Mouse (Mus musculus): ENCODE data around the gene Plscr2.
"Not testable (repeated sequence)": the region's sequence is repeated elsewhere in the genome, so short reads cannot be mapped to it uniquely, and the experiment has no call there.

Plscr2 gene

GRCm38 (mm10) chr9:92273956-92274762 is 1.2 kb upstream of the Plscr2 start:
- DNase-seq (ENCODE audit: low read depth, low spot score) = no peak

- no peak for DNase-seq (ENCODE audit: low read depth, low spot score)
Observed at GRCm38 (mm10) chr9:92276360-92276759, 958 bp downstream of the Plscr2 start.

GRCm38 (mm10) chr9:92280048-92280447 is 4.6 kb downstream of the Plscr2 start:
- no peak for DNase-seq (ENCODE audit: low read depth, low spot score)

- DNase-seq (ENCODE audit: low read depth, low spot score) = no peak
Observed at GRCm38 (mm10) chr9:92282563-92283171, 7.3 kb downstream of the Plscr2 start.

- DNase-seq (ENCODE audit: low read depth, low spot score) = no peak
Observed at GRCm38 (mm10) chr9:92289675-92290074, 14.3 kb downstream of the Plscr2 start.

- DNase-seq (ENCODE audit: low read depth, low spot score) = no peak
Observed at GRCm38 (mm10) chr9:92292169-92292568, 16.8 kb downstream of the Plscr2 start.

- DNase-seq (ENCODE audit: low read depth, low spot score) = no peak
Observed at GRCm38 (mm10) chr9:92292922-92293321, 17.5 kb downstream of the Plscr2 start.

- DNase-seq (ENCODE audit: low read depth, low spot score) = no peak
Observed at GRCm38 (mm10) chr9:92293560-92294548, 18.5 kb downstream of the Plscr2 start.

- DNase-seq (ENCODE audit: low read depth, low spot score) = no peak
Observed at GRCm38 (mm10) chr9:92298288-92298687, 22.9 kb downstream of the Plscr2 start.

GRCm38 (mm10) chr9:92301213-92301612 is 25.8 kb downstream of the Plscr2 start:
- no peak for DNase-seq (ENCODE audit: low read depth, low spot score)

- DNase-seq (ENCODE audit: low read depth, low spot score) = peak; percentile 4
Observed at GRCm38 (mm10) chr9:92305075-92305474, 29.7 kb downstream of the Plscr2 start.

- DNase-seq (ENCODE audit: low read depth, low spot score) = no peak
Observed at GRCm38 (mm10) chr9:92305620-92306220, 30.3 kb downstream of the Plscr2 start.

GRCm38 (mm10) chr9:92309077-92309476 is 33.7 kb downstream of the Plscr2 start, which contains the start of gene 1700057G04Rik:
Gene 1700057G04Rik (plus strand): TSS chr9:92309377.
- DNase-seq (ENCODE audit: low read depth, low spot score) = no peak

GRCm38 (mm10) chr9:92316791-92317190 is 41.4 kb downstream of the Plscr2 start:
- DNase-seq (ENCODE audit: low read depth, low spot score) = no peak

GRCm38 (mm10) chr9:92325936-92326335 is 50.5 kb downstream of the Plscr2 start:
- not testable (repeated sequence) for DNase-seq (ENCODE audit: low read depth, low spot score)

GRCm38 (mm10) chr9:92326813-92327212 is 51.4 kb downstream of the Plscr2 start:
- DNase-seq (ENCODE audit: low read depth, low spot score) = no peak

GRCm38 (mm10) chr9:92331383-92331782 is 56.0 kb downstream of the Plscr2 start:
- DNase-seq (ENCODE audit: low read depth, low spot score) = no peak

- no peak for DNase-seq (ENCODE audit: low read depth, low spot score)
Observed at GRCm38 (mm10) chr9:92334845-92335244, 59.4 kb downstream of the Plscr2 start.

- no peak for DNase-seq (ENCODE audit: low read depth, low spot score)
Observed at GRCm38 (mm10) chr9:92335277-92335818, 59.9 kb downstream of the Plscr2 start.

- DNase-seq (ENCODE audit: low read depth, low spot score) = no peak
Observed at GRCm38 (mm10) chr9:92337063-92337462, 61.7 kb downstream of the Plscr2 start.

- DNase-seq (ENCODE audit: low read depth, low spot score) = no peak
Observed at GRCm38 (mm10) chr9:92337661-92338060, 62.3 kb downstream of the Plscr2 start.

Measured in A20 (cell line).